Mouse (Mus musculus): ENCODE data around the gene Gm10644. TPM values are rescaled to one million over a fixed set of nuclear protein-coding genes. Genes with fewer than 3 reads are reported as not detected.

Gm10644 gene
- polyA plus RNA-seq, 1 experiment = 0.98 TPM

GRCm38 (mm10) chr8:83900266-83900956 is 54.6 kb downstream of the Gm10644 start:
- peak overlapping the region; percentile 59 for H3K4me3 ChIP-seq (ENCODE audit: insufficient read depth, low read length)
- no peak overlapping the region for H3K27ac ChIP-seq (ENCODE audit: insufficient read depth, low read depth, low read length)
- TF ChIP-seq POLR2A (IDR thresholded peaks at IDR 0.05; ENCODE audit: borderline replicate concordance, low read depth, low read length) (no peak), CTCF (IDR thresholded peaks at IDR 0.05; ENCODE audit: low read depth, low read length) (no peak)
- H3K4me1 ChIP-seq (ENCODE audit: control insufficient read depth, insufficient read depth, low read length) = no peaks in the 10 kb centered on the region

GRCm38 (mm10) chr8:83899363-83900252 is 55.4 kb downstream of the Gm10644 start, which contains the start of gene Adgrl1:
Gene Adgrl1 (plus strand): TSS chr8:83900105.
- Histone ChIP-seq H3K27ac (ENCODE audit: insufficient read depth, low read depth, low read length) (no peak within 1 kb of the TSS), H3K4me1 (ENCODE audit: control insufficient read depth, insufficient read depth, low read length) (no peaks in the 10 kb centered on the region), H3K4me3 (ENCODE audit: insufficient read depth, low read length) (peak within 1 kb of the TSS; percentile 59)
- TF ChIP-seq CTCF (IDR thresholded peaks at IDR 0.05; ENCODE audit: low read depth, low read length) (no peak), POLR2A (IDR thresholded peaks at IDR 0.05; ENCODE audit: borderline replicate concordance, low read depth, low read length) (no peak)

- TF ChIP-seq CTCF (IDR thresholded peaks at IDR 0.05; ENCODE audit: low read depth, low read length) (no peak), POLR2A (IDR thresholded peaks at IDR 0.05; ENCODE audit: borderline replicate concordance, low read depth, low read length) (no peak)
- Histone ChIP-seq H3K4me3 (ENCODE audit: insufficient read depth, low read length) (no peak overlapping the region), H3K4me1 (ENCODE audit: control insufficient read depth, insufficient read depth, low read length) (no peaks in the 10 kb centered on the region), H3K27ac (ENCODE audit: insufficient read depth, low read depth, low read length) (no peak overlapping the region)
These were observed 56.0 kb downstream of the Gm10644 start for GRCm38 (mm10) chr8:83898985-83899362.

- TF ChIP-seq POLR2A (IDR thresholded peaks at IDR 0.05; ENCODE audit: borderline replicate concordance, low read depth, low read length) (no peak), CTCF (IDR thresholded peaks at IDR 0.05; ENCODE audit: low read depth, low read length) (no peak)
- Histone ChIP-seq H3K4me3 (ENCODE audit: insufficient read depth, low read length) (no peak overlapping the region), H3K4me1 (ENCODE audit: control insufficient read depth, insufficient read depth, low read length) (no peaks in the 10 kb centered on the region), H3K27ac (ENCODE audit: insufficient read depth, low read depth, low read length) (no peak overlapping the region)
These were observed 56.5 kb downstream of the Gm10644 start for GRCm38 (mm10) chr8:83898456-83898855.

- H3K4me3 ChIP-seq (ENCODE audit: insufficient read depth, low read length) = no peak overlapping the region
- no peak overlapping the region for H3K27ac ChIP-seq (ENCODE audit: insufficient read depth, low read depth, low read length)
- TF ChIP-seq CTCF (IDR thresholded peaks at IDR 0.05; ENCODE audit: low read depth, low read length) = no peak
- no peak for TF ChIP-seq POLR2A (IDR thresholded peaks at IDR 0.05; ENCODE audit: borderline replicate concordance, low read depth, low read length)
- H3K4me1 ChIP-seq (ENCODE audit: control insufficient read depth, insufficient read depth, low read length) = no peaks in the 10 kb centered on the region
These were observed 57.8 kb downstream of the Gm10644 start for GRCm38 (mm10) chr8:83897211-83897610.

- H3K27ac ChIP-seq (ENCODE audit: insufficient read depth, low read depth, low read length) = no peak overlapping the region
- no peaks in the 10 kb centered on the region for H3K4me1 ChIP-seq (ENCODE audit: control insufficient read depth, insufficient read depth, low read length)
- H3K4me3 ChIP-seq (ENCODE audit: insufficient read depth, low read length) = no peak overlapping the region
- TF ChIP-seq CTCF (IDR thresholded peaks at IDR 0.05; ENCODE audit: low read depth, low read length) = no peak
- no peak for TF ChIP-seq POLR2A (IDR thresholded peaks at IDR 0.05; ENCODE audit: borderline replicate concordance, low read depth, low read length)
These were observed 58.5 kb downstream of the Gm10644 start for GRCm38 (mm10) chr8:83896461-83896860.

- no peak overlapping the region for H3K27ac ChIP-seq (ENCODE audit: insufficient read depth, low read depth, low read length)
- H3K4me1 ChIP-seq (ENCODE audit: control insufficient read depth, insufficient read depth, low read length) = no peaks in the 10 kb centered on the region
- H3K4me3 ChIP-seq (ENCODE audit: insufficient read depth, low read length) = no peak overlapping the region
- TF ChIP-seq CTCF (IDR thresholded peaks at IDR 0.05; ENCODE audit: low read depth, low read length) (peak; percentile 73), POLR2A (IDR thresholded peaks at IDR 0.05; ENCODE audit: borderline replicate concordance, low read depth, low read length) (no peak)
These were observed 59.1 kb downstream of the Gm10644 start for GRCm38 (mm10) chr8:83895894-83896293.

- TF ChIP-seq POLR2A (IDR thresholded peaks at IDR 0.05; ENCODE audit: borderline replicate concordance, low read depth, low read length) (no peak), CTCF (IDR thresholded peaks at IDR 0.05; ENCODE audit: low read depth, low read length) (peak; percentile 96)
These were observed 61.1 kb downstream of the Gm10644 start for GRCm38 (mm10) chr8:83893915-83894314.

GRCm38 (mm10) chr8:83892061-83892460 is 62.9 kb downstream of the Gm10644 start:
- TF ChIP-seq CTCF (IDR thresholded peaks at IDR 0.05; ENCODE audit: low read depth, low read length) = no peak
- TF ChIP-seq POLR2A (IDR thresholded peaks at IDR 0.05; ENCODE audit: borderline replicate concordance, low read depth, low read length) = no peak
- no peak overlapping the region for H3K27ac ChIP-seq (ENCODE audit: insufficient read depth, low read depth, low read length)
- no peak overlapping the region for H3K4me3 ChIP-seq (ENCODE audit: insufficient read depth, low read length)
- H3K4me1 ChIP-seq (ENCODE audit: control insufficient read depth, insufficient read depth, low read length) = no peaks in the 10 kb centered on the region

More at GRCm38 (mm10) chr8:83893915-83894314, 61.1 kb downstream of the Gm10644 start:
- no peak overlapping the region for H3K27ac ChIP-seq (ENCODE audit: insufficient read depth, low read depth, low read length)
- no peaks in the 10 kb centered on the region for H3K4me1 ChIP-seq (ENCODE audit: control insufficient read depth, insufficient read depth, low read length)
- H3K4me3 ChIP-seq (ENCODE audit: insufficient read depth, low read length) = no peak overlapping the region

GRCm38 (mm10) chr8:83888409-83888808 is 66.6 kb downstream of the Gm10644 start:
- TF ChIP-seq CTCF (IDR thresholded peaks at IDR 0.05; ENCODE audit: low read depth, low read length) (no peak), POLR2A (IDR thresholded peaks at IDR 0.05; ENCODE audit: borderline replicate concordance, low read depth, low read length) (no peak)
- H3K4me1 ChIP-seq (ENCODE audit: control insufficient read depth, insufficient read depth, low read length) = no peaks in the 10 kb centered on the region

More at GRCm38 (mm10) chr8:83888409-83888808, 66.6 kb downstream of the Gm10644 start:
- Histone ChIP-seq H3K4me3 (ENCODE audit: insufficient read depth, low read length) (no peak overlapping the region), H3K27ac (ENCODE audit: insufficient read depth, low read depth, low read length) (no peak overlapping the region)

Other genes starting within 250 kb of the Gm10644 start
- 27.9 and 28.4 TPM in 2 replicates for gene Ddx39, start 240.0 kb downstream of the Gm10644 start, polyA plus RNA-seq (2012; ENCODE audit: insufficient read depth, insufficient read length, missing spikeins)
- 55.5 and 62.9 TPM in 2 replicates for gene Adgre5, start 213.9 kb downstream of the Gm10644 start, polyA plus RNA-seq (2012; ENCODE audit: insufficient read depth, insufficient read length, missing spikeins)
- gene Adgrl1, start 55.1 kb downstream of the Gm10644 start, polyA plus RNA-seq (2012; ENCODE audit: insufficient read depth, insufficient read length, missing spikeins) = 0.31 and 2.0 TPM in 2 replicates
- 41.3 and 42.9 TPM in 2 replicates for gene Asf1b, start 302 bp upstream of the Gm10644 start, polyA plus RNA-seq (2012; ENCODE audit: insufficient read depth, insufficient read length, missing spikeins)
- 73.1 and 81.8 TPM in 2 replicates for gene Prkaca, start 17.8 kb upstream of the Gm10644 start, polyA plus RNA-seq (2012; ENCODE audit: insufficient read depth, insufficient read length, missing spikeins)
- gene Samd1, start 42.5 kb upstream of the Gm10644 start, polyA plus RNA-seq (2012; ENCODE audit: insufficient read depth, insufficient read length, missing spikeins) = 70.3 and 82.9 TPM in 2 replicates
- 0.56 TPM in 1 of 2 replicates, not detected in the other for gene 1700067K01Rik, start 46.3 kb upstream of the Gm10644 start, polyA plus RNA-seq (2012; ENCODE audit: insufficient read depth, insufficient read length, missing spikeins)
- gene 2210011C24Rik, start 57.0 kb upstream of the Gm10644 start, polyA plus RNA-seq (2012; ENCODE audit: insufficient read depth, insufficient read length, missing spikeins) = 2.4 and 2.8 TPM in 2 replicates
- gene Palm3, start 66.3 kb upstream of the Gm10644 start, polyA plus RNA-seq (2012; ENCODE audit: insufficient read depth, insufficient read length, missing spikeins) = not detected in 2 replicates
- gene Il27ra, start 87.4 kb upstream of the Gm10644 start, polyA plus RNA-seq (2012; ENCODE audit: insufficient read depth, insufficient read length, missing spikeins) = 0.68 and 1.7 TPM in 2 replicates
- not detected in 2 replicates for gene Rln3, start 89.8 kb upstream of the Gm10644 start, polyA plus RNA-seq (2012; ENCODE audit: insufficient read depth, insufficient read length, missing spikeins)
- 0.58 and 1.0 TPM in 2 replicates for gene Gm10643, start 109.9 kb upstream of the Gm10644 start, polyA plus RNA-seq (2012; ENCODE audit: insufficient read depth, insufficient read length, missing spikeins)
- 17.2 TPM in 2 replicates for gene Rfx1, start 111.6 kb upstream of the Gm10644 start, polyA plus RNA-seq (2012; ENCODE audit: insufficient read depth, insufficient read length, missing spikeins)
- 17.2 and 23.7 TPM in 2 replicates for gene Dcaf15, start 149.6 kb upstream of the Gm10644 start, polyA plus RNA-seq (2012; ENCODE audit: insufficient read depth, insufficient read length, missing spikeins)
- gene Podnl1, start 170.8 kb upstream of the Gm10644 start, polyA plus RNA-seq (2012; ENCODE audit: insufficient read depth, insufficient read length, missing spikeins) = 0.39 and 0.74 TPM in 2 replicates
- 23.6 and 28.8 TPM in 2 replicates for gene Cc2d1a, start 192.7 kb upstream of the Gm10644 start, polyA plus RNA-seq (2012; ENCODE audit: insufficient read depth, insufficient read length, missing spikeins)
- 0.49 and 1.2 TPM in 2 replicates for gene 4930432K21Rik, start 192.8 kb upstream of the Gm10644 start, polyA plus RNA-seq (2012; ENCODE audit: insufficient read depth, insufficient read length, missing spikeins)
- gene Nanos3, start 230.0 kb upstream of the Gm10644 start, polyA plus RNA-seq (2012; ENCODE audit: insufficient read depth, insufficient read length, missing spikeins) = not detected in 2 replicates